Mouse (Mus musculus) A20 (cell line): ENCODE data around the gene Usp19.

Source experiments
- DNase-seq: peaks from one replicate; pipeline ENCODE4 v3.0.0-alpha.2; 2011; ENCODE audit warnings: low read depth, low spot score

The Usp19 gene

DNA sequence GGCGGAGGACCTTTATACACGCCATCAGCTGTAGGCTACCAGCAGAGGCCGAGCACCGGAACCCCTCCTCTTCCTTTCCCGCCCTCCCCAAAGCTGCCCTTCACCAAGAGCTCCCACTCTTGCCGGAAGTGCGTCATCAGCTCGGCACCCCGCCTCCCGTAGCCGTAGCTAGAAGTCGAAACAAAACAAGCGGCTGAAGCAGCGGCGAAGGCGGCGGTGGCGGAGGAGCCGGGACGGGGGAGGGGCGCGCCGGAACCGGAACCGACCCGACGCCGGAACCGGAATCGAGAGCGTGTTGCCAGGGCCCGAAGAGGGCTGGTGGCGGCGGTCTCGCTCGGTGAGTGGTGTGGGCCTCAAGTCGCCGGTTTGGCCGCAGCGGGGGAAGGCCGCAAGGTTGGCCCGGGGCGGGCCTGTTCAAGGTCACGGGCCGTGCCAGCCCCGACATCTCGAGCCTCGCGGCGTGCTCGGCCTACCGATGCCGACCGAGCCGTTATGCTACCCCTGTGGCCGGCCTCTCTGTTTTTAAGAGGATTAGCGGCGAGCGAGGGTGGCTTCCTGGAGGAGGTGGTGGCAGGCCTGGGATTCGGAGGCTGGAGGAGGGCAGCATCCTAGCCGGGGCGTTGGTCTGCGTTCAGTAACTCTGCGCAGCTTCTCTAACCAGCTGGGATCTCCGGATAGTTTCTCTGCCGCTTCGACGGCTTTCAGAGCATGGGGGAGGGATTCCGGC is at the start of gene Usp19:
Usp19 (plus strand) TSS at position 44 of the 727 bp plus-strand sequence.
- DNase-seq: peak; percentile 98

DNA sequence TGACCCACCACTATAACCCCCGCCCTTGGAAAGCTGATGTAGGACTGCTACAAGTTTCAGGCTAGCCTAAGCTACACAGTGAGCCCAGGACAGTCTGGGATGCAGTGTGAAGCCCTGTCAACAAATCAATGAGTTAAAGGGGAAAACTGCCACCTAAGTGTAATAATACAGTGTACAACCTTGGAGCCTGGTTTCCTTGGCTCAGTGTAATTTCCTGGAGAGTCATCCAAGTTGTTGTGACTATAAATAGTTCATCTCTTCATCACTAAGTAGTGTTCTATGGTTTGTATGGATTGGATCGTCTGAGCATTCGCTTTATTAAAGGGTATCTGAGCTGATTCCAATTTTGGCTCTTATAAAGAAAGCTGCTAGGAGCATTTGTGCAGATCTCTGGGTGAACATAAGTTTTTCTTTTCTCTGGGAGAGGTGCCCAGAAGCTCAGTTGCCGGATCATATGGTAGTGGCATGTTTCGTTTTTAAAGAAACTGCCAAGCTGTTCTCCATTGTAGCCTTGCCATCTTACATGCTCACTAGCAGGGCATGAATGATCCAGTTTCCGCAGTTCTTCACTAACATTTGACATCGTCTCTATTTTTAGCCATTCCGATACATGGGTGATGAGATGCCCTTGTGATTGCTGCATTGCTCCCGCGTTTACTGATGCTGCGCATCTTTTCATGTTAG is 49.0 kb upstream of the Usp19 start:
- DNase-seq: no peak

DNA sequence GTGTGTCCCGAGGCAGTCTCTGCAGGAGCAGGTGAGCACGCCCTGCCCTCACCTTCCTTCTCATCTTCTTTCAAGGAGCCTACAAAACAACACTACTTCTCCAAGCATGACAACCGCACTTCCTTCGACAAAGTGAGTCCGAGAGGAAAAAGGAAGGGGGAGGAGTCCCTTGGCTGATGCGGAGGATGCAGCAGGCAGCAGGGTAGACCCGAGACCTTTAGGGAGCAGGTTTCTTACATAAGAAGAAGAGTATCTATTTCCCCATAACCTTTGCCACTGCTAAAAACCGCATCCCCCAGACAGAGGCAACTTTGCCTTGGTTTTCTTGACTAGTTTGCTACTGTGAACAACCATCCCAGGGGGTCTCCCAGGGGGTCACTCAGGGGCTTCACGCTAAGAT is 45.3 kb upstream of the Usp19 start:
- no peak for DNase-seq

DNA sequence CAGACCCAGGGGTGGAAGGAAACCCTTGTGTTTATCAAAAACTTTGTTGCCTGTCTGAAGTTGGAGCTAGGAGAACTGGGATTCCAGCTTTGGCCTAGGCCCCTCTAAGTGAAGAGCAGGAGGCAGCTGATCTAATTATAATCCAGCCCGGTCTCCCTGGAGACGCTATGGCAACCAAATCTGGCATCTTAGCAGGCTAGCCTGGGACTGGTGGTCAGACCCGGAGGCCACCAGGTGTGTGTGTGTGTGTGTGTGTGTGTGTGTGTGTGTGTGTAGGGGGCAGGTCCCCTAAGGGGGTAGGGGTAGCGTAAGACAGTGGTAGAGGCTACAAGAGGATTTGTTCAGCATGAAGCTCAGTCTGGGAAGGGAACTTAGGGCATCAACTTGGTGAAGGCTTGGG is 40.5 kb upstream of the Usp19 start:
- no peak for DNase-seq

DNA sequence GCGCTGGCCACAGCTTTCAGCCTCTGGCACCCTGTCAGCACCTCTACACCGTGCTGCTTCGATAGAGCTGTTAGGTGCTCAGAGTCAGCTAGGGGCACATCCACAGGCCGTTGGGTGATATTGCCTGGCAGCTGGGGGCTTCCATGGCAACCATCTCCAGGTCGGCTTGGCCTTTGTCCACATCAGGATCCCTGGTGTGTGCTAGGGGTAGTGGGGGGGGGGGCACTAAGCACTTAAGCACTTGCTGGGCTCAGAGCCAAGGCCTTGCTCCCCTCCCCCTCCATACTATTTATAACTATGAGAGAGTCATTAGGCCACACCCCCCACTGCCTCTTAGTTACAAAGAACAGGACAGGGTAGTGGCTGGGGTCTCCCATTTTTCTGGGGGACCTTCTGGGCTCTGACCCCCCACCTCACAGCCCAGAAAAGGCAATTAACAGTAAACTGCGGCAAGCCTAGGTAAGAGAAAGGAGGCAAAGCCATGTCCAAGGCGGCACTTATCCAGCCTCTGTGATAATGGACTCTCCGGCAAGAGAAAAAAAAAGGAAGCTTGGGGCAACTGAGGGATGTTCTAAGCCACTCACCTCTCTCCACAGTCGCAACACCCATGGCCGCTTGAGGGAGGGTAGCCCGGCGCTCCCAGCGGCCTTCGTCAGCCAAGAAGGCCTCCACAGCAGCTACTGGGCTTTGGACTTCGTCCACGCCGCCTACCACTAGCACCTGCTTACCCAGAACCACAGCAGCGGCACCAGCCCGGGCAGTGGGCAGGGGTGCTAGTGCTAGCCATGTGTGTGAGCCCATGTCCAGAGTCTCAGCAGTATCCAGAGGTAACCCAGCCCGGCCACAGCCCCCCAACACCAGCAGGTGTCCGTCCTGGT is 39.9 kb upstream of the Usp19 start:
- DNase-seq: no peak

DNA sequence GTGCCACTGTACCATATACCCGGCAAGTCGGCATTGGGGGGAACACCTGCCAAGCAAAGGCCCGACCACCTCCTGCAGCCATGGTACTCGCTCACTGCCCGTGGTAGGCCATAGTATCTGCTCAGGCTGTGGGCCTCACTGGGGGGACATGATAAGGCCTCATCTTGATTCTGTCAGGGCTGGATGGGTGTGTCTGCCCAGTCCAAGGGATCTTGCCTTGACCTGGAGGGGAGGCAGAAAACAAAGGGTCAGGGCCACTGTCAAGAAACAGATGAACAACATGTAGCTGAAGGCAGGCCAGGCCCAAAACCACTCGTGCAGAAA is 39.3 kb upstream of the Usp19 start:
- DNase-seq: no peak

DNA sequence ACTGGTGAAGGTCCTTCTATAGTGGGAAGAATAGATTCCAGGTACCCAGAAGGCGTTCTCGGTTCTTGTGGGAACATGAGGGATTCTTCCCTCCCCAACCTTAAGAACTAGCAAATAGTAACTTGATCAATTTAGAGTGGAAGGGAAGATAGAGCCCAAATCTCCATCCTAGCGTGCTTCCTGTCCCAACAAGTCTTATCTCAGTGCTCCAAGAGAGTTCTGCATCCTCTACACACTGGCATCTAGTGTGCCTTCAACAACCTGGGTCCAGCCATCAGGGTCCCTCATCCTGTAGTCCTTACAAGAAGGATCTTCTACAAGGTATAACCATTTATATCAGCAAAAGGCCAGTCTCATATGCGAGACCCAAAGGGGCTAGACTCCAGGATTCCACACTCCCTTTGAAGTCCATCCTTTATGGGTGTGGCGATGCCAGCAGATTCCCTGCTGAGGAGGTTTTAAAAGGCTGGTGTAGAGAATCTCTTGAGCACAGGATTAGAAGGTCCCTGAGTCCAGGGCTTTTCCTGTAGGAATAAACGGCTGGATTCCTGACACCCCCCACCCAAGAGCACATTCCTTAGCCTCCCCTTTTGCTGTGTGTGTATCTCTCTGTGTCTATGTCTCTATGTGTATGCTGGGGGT is 38.8 kb upstream of the Usp19 start:
- no peak for DNase-seq

DNA sequence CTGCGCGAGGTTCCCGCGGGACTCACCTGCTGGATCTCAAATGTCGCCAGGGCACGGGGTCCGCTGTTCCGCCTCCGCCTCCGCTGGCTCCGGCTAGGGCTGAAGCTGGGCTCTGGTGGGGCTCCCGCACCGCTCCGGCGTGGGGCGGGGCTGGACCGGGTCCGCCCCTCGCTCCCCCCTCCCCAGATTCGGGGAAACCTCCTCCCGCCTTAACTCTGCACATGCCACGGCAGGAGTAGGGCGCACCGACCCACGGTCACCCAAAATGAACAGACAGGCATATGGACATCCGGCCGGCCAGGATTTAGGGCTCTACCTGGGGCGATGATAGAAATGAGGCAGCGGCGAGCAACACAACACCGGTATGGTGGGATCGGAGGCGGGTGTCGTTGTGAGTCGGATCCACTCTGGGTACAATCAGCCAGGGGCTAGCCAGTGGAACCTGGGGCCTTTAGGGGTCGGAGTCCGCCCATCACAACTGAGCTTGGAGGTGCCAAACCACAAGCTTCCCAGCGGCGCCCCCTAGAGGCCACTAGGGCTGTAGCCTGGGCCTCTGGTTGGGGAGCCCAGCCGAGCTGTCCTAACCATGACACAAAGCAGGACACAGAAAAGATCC is 38.0 kb upstream of the Usp19 start:
- peak; percentile 77 for DNase-seq

DNA sequence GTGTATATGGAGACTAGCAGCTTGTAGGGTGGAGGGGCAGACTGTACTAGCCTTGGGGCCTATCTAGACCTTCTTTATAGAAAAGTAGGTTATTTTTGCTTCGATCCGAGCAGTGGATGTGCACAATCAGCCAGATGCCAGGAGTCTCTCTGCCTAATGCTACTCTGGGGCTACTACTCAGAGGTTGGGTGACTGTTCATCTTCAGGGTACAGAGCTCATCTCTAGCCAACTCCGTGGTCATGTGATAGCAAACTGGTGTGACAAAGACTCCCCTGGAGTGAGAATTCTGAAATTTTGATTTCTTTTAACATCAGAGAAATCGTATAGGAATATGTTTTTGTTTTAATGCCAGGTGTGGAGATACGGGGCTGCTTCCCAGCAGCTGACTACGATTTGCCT is 37.5 kb upstream of the Usp19 start:
- no peak for DNase-seq

DNA sequence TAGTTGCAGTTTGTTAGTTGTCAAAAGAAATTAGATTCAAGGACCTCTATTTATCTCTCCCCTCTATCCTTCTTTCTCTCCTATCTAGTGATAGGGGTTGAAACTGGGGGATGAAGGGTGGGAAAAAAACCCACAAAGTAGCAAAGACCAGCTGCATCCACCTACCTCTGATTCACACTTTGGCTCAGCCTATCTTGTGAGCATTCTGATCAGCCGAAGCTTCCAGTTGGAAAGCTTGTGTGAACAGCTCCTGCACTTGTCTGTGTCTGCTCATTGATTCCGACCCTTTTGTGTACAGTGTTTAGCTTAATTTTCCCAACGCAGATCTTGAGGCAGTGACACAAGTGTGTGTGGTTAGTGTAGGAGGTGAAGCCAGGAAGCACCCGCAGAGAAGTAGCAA is 36.9 kb upstream of the Usp19 start:
- no peak for DNase-seq

DNA sequence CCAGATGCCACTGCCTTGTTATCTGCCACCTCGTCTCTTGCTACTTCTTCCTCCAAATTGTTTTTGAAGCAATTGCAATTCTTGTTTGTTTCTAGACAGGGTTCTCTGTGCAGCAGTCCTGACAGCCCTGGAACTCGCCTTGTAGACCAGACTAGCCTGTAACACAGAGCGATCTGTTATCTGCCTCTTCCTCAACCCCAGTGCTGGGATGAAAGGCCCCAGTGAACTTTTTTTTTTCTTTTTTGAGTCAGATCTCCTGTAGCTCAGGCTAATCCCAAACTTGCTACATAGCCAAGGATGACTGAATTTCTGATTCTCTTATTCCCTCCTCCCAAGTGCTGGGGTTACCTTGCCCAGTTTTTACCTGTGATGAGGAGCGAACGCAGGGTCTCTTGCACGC is 36.0 kb upstream of the Usp19 start:
- DNase-seq: no peak

DNA sequence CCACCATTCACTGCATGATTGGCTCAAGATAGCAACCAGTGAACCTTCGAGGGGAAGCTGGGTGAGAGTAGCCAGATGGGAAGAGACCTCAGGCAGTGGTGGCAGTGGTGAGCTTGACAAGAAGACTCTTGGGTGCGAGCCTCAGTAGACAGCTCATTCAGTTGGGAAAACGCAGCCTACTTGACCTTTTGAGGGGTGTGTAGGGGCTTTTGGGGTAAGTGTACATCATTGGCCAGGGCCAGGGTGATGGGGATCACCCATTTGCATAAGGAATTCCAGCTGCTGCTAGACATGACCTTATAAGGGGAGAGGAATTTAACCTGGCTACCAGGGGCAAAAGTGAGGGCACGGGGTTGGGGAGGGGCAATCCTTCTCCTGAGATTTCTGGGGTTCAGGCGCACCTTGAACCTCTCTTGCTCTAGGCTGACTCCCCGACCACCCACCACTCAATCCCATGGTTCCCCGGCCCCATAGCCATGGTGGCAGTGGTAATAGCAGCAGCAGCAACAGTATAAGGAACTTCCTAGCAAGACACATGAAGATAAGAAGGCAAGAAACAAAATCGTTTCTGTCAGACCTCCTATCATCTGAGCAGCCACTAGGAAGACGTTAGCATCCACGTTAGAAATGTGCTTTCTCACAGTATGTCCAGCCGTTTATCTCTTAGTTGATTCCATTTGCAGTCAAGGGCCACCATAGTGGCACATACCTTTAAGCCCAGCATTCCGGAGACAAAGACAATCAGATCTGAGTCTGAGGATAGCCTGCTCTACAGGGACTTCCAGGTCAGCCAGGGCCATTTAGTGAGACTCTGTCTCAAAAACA is 34.4 kb upstream of the Usp19 start:
- DNase-seq: no peak

DNA sequence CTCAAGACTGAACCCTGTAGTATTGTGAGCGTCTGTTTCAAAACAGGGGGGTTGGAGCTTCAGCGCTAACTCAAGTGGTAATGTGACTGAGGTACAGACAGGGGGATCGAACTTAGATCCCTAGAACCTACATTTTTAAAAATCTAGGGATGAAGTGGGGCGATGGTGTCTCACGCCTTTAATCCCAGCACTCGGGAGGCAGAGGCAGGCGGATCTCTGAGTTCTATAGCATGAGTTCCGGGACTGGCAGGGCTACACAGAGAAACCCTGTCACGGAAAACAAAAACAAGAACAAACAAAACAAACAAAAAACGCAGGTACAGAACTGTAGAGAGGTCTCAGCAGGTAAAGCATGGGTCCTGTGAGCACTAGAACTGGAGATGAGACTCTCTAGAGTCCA is 33.4 kb upstream of the Usp19 start:
- DNase-seq: no peak

DNA sequence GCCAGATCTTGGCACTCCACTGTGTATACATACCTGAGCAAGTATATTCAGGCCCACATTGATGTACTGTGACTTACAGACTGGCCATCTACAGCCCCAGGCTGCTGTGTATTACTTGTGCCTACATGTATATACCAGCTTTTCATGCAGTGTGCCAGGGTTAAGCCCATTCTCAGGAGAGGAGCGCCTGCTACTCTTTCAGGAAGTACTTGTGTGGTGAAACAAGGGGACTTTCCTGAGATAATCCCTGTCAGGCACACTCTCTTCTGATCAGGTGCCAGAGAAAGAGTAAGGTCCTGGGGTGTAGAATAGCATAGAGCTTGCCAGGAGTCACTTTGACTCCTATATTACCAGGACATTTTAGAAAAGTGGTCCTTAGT is 30.5 kb upstream of the Usp19 start:
- DNase-seq: no peak

DNA sequence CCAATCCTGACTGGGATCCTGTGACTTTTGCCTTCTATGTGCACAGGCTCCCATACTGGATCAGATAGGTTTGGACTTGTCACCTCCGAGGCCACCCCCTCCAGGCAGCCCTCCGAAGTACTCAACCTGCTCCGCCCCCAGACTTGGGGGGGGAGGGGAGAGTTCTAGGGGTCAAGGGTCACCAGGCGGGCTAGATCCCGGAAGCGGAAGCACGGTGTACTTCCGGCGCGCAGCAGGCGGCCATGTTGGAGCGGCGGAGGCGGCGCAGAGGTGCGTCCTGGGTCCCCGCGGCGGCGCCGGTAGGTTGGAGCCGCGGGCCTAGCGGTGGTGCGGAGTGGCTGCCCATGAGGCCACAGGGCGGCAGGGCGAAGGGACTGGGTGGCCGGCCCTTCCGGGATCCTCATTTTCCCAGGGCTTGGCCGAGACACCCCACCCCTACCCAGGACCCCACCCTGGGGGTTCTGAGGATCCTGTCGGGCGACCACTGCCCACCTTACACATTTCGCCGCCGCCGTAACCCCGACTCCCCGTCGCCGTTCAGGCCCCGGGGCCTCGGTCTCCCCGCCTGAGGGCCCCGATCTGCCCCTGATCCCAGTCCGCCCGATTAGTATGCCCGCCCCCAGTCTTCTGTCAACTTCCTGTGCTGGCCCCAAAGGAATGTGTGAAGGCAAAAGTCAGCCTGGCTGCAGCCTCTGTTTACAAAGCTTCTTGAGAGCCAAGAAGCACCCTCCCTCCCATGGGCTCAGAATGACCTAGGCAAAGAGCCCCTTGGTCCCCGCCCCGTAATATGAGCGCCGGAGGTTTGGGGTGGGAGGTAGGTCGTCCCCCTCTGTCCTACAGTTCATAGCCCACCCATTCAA is 29.9 kb upstream of the Usp19 start, which contains the start of gene Ccdc71:
Ccdc71 (plus strand) TSS at position 209 of the 860 bp plus-strand sequence.
- DNase-seq: peak; percentile 92

DNA sequence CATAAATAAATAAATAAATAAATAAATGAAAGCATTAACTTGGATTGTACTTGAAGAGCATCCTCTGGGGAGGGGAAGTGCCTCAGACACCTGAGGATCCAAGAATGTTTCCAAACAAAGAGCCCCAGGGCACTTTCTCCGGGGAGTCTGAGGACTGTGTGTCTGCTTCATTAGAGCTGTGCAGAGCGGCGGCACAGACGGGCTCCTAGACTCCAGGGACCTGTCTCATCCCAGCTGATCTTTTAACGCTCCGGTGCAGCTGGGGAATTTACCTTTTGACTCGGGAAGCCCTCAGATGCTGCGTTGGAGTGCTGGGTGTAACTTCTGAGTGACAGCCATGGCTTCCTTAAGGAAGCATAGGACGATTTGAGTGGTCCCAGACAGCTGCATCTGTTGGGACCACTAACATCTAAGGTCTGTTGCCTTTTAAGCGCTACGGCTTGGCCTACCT is 29.2 kb upstream of the Usp19 start, which contains the start of gene Klhdc8b:
Klhdc8b (minus strand) TSS at position 401 of the 451 bp plus-strand sequence.
- no peak for DNase-seq

DNA sequence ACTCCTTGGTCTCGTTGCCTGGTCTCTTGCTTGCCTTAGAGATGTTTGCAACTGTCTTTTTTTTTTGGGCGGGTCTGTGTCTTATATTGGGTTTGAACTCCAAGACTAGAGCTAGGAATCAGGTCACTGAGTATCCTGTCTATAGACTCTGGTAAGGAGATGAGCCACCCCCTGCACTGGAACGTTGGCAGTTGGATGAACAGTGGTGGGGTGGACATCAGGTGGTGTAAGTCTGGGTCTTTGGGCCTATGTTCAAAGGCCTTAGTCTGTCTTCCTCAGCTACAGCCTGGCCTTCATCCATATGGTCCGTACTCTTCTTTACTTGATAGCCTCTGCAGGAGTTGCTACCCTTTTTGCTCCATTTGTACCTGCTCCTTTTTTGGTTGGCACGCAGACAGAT is 28.7 kb upstream of the Usp19 start:
- DNase-seq: no peak

DNA sequence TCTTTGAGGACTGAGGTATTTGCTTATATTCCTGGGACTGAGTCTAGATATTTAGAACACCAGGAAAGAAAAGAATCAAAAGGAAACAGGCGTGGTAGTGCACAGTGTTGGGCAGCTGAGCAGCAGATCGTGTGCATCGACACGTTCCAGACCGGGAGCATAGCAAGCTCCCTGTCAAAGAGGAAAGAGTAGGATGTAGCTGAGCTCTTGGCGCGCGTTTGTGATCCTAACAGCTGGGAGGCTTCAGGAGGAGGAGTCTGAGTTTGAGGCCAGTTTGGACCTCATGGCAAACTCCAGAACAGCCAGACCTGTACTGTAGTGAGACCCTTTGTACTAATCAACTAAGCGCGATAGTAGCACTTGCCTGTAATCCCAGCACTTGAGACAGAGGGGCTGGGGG is 28.2 kb upstream of the Usp19 start:
- no peak for DNase-seq

DNA sequence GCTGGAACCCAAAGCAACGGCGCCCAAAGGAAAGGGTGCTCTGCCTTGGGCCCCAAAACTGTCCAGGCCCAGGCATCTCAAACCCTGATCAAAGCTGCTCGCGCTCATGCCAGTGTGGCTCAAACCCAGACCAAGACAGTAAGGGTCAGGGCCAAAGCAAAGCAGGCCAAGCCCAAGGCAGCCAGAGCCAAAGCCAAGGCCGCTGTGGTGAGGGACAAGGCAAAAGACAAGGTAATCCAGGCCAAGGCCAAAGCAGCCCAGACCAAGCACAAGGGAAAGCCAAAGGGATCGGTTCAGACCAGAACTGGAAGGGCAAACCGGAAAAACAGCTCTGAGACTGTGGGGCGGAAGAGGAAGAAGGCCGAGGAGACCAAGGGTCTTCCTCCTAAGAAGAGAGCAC is 26.7 kb upstream of the Usp19 start:
- DNase-seq: no peak

DNA sequence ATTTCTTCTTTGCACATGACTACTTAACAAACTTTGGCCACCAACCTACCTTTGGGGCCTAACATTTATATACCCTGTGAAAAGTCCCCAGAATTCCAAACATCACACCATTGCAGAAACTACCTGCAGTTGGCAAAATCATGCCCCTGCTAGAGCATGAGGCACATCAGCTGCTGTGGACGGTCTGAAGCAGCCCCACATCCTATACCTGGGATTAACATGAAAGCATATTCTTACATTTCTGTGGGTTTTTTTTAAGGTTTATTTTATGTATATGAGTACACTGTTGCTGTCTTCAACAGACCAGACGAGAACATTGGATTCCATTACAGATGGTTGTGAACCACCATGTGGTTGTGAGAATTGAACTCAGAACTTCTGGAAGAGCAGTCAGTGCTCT is 24.2 kb upstream of the Usp19 start:
- DNase-seq: no peak
